Mouse (Mus musculus) small intestine, adult 2 months (tissue): ENCODE data around the gene Hoxa5.

Experiments used
- CTCF ChIP-seq: fragments of 200-500 bp; IDR thresholded peaks from 2 replicates; pipeline ENCODE4 v1.5.1; 2012; ENCODE audit warnings: low read depth, mild to moderate bottlenecking, control low read depth, inconsistent platforms, low read length, moderate library complexity, mixed read lengths; ENCODE audit not compliant: insufficient replicate concordance, insufficient read length; ENCODE audit errors: extremely low read depth
- POLR2A ChIP-seq: fragments of 200-500 bp; IDR thresholded peaks from 2 replicates; pipeline ENCODE4 v1.6.1; 2012; ENCODE audit warnings: low read depth, mild to moderate bottlenecking, control low read depth, inconsistent platforms, low read length, moderate library complexity

- TF ChIP-seq POLR2A (no peak), CTCF (no peak)
These were observed 41.4 kb upstream of the Hoxa5 start, which contains the start of gene Hoxa11 for GRCm38 (mm10) chr6:52245757-52246142.
